Mouse (Mus musculus) hindbrain, postnatal 0 days (tissue): ENCODE results near the gene Nrxn3. TPM values are rescaled to one million over a fixed set of nuclear protein-coding genes. Genes with fewer than 3 reads are reported as not detected.

Experiments used
- ATAC-seq: fragments of 200-750 bp; cut with Nextera tagmentation; 2 replicates; pipeline ENCODE4 v1.8.0; 2017; ENCODE audit warnings: mild to moderate bottlenecking, moderate TSS enrichment, moderate library complexity
- DNase-seq: peaks from one replicate; pipeline ENCODE4 v3.0.0-alpha.2; 2015; ENCODE audit warnings: low spot score
- H3K27ac ChIP-seq: fragments of 300-500 bp; sonication (generic); 2 replicates; pipeline ENCODE4 v1.5.1; 2014; ENCODE audit warnings: mild to moderate bottlenecking
- H3K27me3 ChIP-seq: fragments of 300-500 bp; sonication (generic); 2 replicates; pipeline ENCODE4 v1.6.1; 2014; ENCODE audit warnings: low read length, mixed read lengths; ENCODE audit not compliant: insufficient read depth
- H3K36me3 ChIP-seq: fragments of 300-500 bp; sonication (generic); 2 replicates; pipeline ENCODE4 v1.6.1; 2014; ENCODE audit warnings: low read length, mixed read lengths; ENCODE audit not compliant: insufficient read depth
- H3K4me1 ChIP-seq: fragments of 300-500 bp; sonication (generic); 2 replicates; pipeline ENCODE4 v1.6.1; 2014; ENCODE audit warnings: antibody characterized with exemption, low read length, mixed read lengths; ENCODE audit not compliant: insufficient read depth
- H3K4me2 ChIP-seq: fragments of 300-500 bp; sonication (generic); 2 replicates; pipeline ENCODE4 v1.6.1; 2014; ENCODE audit warnings: low read depth, mild to moderate bottlenecking, low read length, moderate library complexity, mixed read lengths
- H3K4me3 ChIP-seq: fragments of 300-500 bp; sonication (generic); 2 replicates; pipeline ENCODE4 v1.5.1; 2014; ENCODE audit warnings: low read length
- H3K9ac ChIP-seq: fragments of 300-500 bp; sonication (generic); replicated peaks from 2 replicates; pipeline ENCODE4 v1.6.1; 2014; ENCODE audit warnings: mild to moderate bottlenecking, low read length, moderate library complexity, mixed read lengths
- H3K9me3 ChIP-seq: fragments of 300-500 bp; sonication (generic); 2 replicates; pipeline ENCODE4 v1.6.1; 2016; ENCODE audit warnings: low read length, mixed read lengths
- CTCF ChIP-seq: IDR thresholded peaks from 2 replicates; pipeline ENCODE4 v1.5.1; 2016; ENCODE audit warnings: antibody characterized with exemption, control low read depth, low read depth
- WGBS: fragments of 180-500 bp; shearing (Covaris S2); extraction: QIAGEN DNeasy Blood & Tissue Kit; methylation state at CpG from one replicate; pipeline ENCODE4 v1.1.7; 2014; 5-methylcytosine and 5-hydroxymethylcytosine counted together
- polyA plus RNA-seq: library from polyadenylated mRNA; unstranded; fragments of >200 nt; fragmentation: Nextera tagmentation; extraction: Ambion mirVana; gene quantifications from 2 replicates; pipeline ENCODE4 v1.2.1, GENCODE M21; 2015
- total RNA-seq: library from RNA; depleted of rRNA; stranded (reverse); fragments of >200 nt; gene quantifications from 2 replicates; pipeline ENCODE4 v1.2.3, GENCODE M21; 2014

Gene Nrxn3
- total and polyA plus RNA-seq, 2 experiments from 2014 or later, result 87.8 to 103 TPM

DNA sequence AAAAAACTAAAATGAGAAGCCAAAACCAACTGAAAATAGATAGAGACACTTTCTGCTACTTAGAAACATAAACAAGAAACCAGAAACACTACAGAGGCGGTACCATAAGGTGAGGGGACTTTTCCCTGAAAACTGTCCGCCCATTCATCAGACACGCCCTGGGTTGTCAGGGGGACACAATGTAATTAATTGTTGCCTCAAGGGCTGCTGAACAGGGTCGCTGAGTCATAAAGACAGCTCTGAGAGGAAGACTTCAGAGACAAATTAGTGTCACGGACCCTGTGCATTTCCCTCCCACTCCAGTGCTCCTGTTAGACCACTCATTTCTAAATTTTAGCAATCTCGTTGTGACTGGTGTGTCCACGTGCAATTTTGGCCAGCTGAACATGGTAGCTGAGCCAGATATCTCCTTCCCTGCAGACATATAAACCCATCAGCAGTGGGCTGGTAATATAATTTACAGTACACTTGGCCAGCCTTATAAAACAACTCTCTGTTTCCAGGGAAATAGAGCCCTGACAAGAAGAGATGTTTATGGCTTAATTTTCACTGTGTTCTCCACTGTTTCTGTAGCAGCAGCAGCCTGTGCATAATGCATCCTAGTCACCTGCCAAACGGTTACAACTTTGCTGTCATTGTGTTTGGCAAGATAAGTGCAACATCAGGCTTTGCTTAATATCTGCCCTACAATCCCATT lies 603.3 kb downstream of the Nrxn3 start:
- Histone ChIP-seq H3K27ac (no peak overlapping the region), H3K9ac (no peak overlapping the region), H3K4me2 (no peak overlapping the region), H3K4me3 (no peak overlapping the region), H3K4me1 (no peaks in the 10 kb centered on the region; the same call in 1 of the 2 replicates), H3K9me3 (no peaks in the 10 kb centered on the region), H3K36me3 (no peaks in the 10 kb centered on the region), H3K27me3 (no peaks in the 10 kb centered on the region)
- ATAC-seq, result 0 out of 2 replicates have a peak, but pooled peaks have one; percentile 38
- DNase-seq, result peak; percentile 9
- 22% methylated on average over 8 of the region's 8 CpGs for WGBS
- no peak for TF ChIP-seq CTCF

DNA sequence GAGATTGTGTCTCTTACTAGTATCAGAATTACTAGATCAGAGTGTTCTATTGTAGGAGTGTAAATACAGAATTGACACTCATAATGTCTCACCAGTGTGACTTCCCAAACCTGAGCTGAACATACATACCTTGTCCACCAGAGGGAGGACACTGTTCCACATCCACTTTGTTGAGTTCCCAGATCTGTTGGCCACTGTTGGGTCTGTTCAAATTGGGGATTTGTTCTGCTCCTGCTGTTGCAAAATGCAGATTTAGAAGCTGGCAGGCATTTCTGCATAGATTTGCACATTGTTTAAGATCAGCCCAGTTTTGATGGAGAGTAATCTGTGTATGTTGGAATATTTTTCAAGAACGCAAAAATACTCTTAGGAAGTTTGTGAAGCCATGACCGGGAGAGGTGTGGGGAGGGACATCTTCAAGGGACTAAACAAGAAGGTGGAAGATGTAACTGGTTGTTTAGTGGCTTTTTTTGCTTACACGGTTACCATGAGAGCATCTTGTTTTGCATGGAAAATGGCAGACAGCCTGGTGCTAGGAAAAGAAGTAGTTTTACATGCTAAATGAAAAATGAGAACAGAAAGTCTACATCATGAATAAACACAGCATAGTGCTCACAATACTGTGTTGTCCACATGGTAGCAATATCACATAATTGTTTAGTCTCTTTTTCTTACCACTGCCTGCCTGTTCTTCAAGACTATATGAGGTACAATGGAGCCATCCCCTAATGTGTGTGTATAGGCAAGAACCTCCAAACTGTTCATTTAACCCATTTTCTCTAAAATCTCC lies 609.0 kb downstream of the Nrxn3 start:
- no peak overlapping the region for H3K4me3 ChIP-seq
- no peak overlapping the region for H3K9ac ChIP-seq
- H3K27ac ChIP-seq, result no peak overlapping the region
- DNase-seq, result peak; percentile 24
- H3K36me3 ChIP-seq, result no peaks in the 10 kb centered on the region
- H3K27me3 ChIP-seq, result no peaks in the 10 kb centered on the region
- no peak overlapping the region for H3K4me2 ChIP-seq
- WGBS, result 88% methylated on average over 3 of the region's 3 CpGs
- ATAC-seq, result no peak
- H3K9me3 ChIP-seq, result no peaks in the 10 kb centered on the region
- no peaks in the 10 kb centered on the region for H3K4me1 ChIP-seq
- TF ChIP-seq CTCF, result peak; percentile 56

DNA sequence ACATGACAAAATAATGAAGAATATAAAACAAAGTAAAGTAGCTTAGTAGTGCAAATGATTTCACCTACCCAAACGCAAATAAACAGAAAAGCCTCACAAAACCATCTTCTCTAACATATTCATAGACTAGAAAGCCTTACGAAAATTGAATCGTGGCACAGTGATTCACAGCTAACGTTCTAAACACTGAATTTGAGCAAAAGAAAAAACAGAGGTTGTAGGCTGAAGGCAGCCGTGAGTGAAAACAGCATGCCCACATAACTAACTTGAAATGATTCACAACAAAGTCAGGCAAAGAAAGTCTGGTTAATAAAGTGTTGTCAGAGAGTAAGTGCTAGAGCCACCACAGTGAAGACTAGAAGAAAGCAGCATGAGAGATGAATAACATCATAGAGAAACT lies 610.8 kb downstream of the Nrxn3 start:
- 85% methylated on average over 5 of the region's 5 CpGs for WGBS
- Histone ChIP-seq H3K36me3 (no peaks in the 10 kb centered on the region), H3K27ac (no peak overlapping the region), H3K4me1 (no peaks in the 10 kb centered on the region), H3K9me3 (no peaks in the 10 kb centered on the region), H3K9ac (no peak overlapping the region), H3K4me3 (no peak overlapping the region), H3K27me3 (no peaks in the 10 kb centered on the region), H3K4me2 (no peak overlapping the region)
- no peak for TF ChIP-seq CTCF
- ATAC-seq (no peak), DNase-seq (no peak)

DNA sequence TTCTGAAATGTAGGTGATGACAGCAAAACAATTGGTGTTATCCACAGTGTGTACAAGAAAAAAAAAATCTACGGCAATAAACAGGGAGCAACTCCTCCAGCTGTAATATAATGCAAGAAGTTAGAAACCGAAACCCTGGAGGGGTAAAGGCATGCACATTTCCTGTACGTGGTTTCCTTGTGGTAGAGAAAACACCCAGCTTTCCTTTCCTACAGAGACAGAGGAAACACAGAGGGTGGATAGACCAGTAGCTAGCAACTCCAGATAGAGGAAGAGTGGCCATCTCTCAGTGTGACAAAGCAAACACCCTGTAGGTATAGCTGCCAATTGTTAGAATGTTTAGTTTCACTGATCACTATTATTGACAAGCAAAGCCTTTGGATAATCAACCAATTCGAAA lies 642.2 kb downstream of the Nrxn3 start:
- H3K27me3 ChIP-seq, result no peaks in the 10 kb centered on the region
- no peaks in the 10 kb centered on the region for H3K4me1 ChIP-seq
- ATAC-seq, result no peak
- H3K4me3 ChIP-seq, result no peak overlapping the region
- H3K27ac ChIP-seq, result no peak overlapping the region
- no peaks in the 10 kb centered on the region for H3K36me3 ChIP-seq
- H3K9me3 ChIP-seq, result no peaks in the 10 kb centered on the region
- 79% methylated on average over 4 of the region's 4 CpGs for WGBS
- no peak overlapping the region for H3K9ac ChIP-seq
- H3K4me2 ChIP-seq, result no peak overlapping the region
- TF ChIP-seq CTCF, result no peak
- DNase-seq, result no peak

DNA sequence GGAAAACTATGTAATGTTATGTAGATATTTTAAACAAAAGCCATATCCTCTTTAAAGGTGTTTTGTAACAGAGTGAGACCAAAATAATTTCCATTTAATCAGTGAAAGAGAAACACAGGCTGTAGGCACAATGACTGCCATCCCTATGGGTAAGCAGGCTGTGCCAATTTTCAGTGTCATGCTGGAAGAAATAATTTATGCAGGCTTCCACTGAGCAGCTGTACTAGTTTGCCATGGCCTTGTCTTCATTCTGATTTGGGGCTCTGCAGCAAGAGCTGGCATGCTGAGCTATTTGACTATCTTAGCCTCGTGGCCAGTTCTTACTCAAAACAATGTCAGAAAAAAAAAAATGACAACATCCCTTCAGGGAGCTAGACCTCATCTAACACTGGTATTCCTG lies 647.3 kb downstream of the Nrxn3 start:
- H3K9me3 ChIP-seq, result no peaks in the 10 kb centered on the region
- H3K4me3 ChIP-seq, result no peak overlapping the region
- H3K27me3 ChIP-seq, result no peaks in the 10 kb centered on the region
- ATAC-seq (peak; percentile 32), DNase-seq (peak; percentile 49)
- H3K9ac ChIP-seq, result no peak overlapping the region
- H3K36me3 ChIP-seq, result no peaks in the 10 kb centered on the region
- H3K4me2 ChIP-seq, result no peak overlapping the region
- no peaks in the 10 kb centered on the region for H3K4me1 ChIP-seq
- no peak for TF ChIP-seq CTCF
- H3K27ac ChIP-seq, result no peak overlapping the region
- 9% methylated on average over 1 of the region's 1 CpGs for WGBS

DNA sequence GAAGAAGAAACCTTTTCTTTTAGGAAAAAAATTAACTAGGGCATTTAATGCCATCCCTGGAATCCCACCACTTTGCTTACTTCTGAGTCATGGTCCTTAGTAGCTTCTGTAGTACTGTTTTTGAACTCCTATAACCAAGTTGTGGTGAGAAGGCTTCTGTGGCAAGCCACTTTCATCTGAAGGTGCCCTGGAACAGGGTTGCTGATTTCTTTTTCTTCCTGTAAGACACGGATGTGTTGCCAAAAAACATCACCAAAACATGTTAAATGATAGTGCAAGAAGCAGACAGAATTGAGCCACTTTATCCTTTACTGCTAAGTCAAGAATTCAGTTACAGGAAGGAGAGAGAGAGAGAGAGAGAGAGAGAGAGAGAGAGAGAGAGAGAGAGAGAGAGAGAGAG lies 653.9 kb downstream of the Nrxn3 start:
- 75% methylated on average over 1 of the region's 1 CpGs for WGBS
- ATAC-seq (no peak), DNase-seq (no peak)
- Histone ChIP-seq H3K27ac (0 out of 2 replicates have a peak overlapping the region, but pooled peaks have one; percentile 15), H3K9ac (no peak overlapping the region), H3K27me3 (no peaks in the 10 kb centered on the region), H3K4me3 (no peak overlapping the region), H3K9me3 (no peaks in the 10 kb centered on the region), H3K36me3 (no peaks in the 10 kb centered on the region), H3K4me1 (no peaks in the 10 kb centered on the region), H3K4me2 (no peak overlapping the region)
- no peak for TF ChIP-seq CTCF
